Mouse (Mus musculus): Measurements from ENCODE around the gene Vps37c. TPM values are rescaled to one million over a fixed set of nuclear protein-coding genes. Genes with fewer than 3 reads are reported as not detected.

Vps37c gene
- total and polyA plus RNA-seq, 3 experiments = 8.1 to 11.9 TPM; not detected in 1

DNA sequence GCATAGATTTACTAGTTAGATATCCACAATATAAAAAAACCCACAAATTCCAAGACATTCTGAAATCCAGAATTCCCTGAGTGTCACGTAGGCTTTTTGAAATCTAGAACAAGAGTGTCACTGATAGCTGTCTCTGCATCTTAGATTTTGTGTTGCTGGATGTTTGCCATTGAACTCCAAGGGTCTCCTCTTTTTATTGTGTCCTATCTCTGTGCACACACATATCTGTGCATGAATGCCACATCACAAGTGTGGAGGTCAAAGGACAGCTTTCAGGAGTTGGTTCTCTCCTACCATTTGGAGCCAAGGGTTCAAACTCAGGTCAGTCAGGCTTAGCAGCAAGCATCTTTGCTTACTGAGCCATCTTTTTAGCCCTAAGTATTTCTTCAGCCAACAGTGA is 19.3 kb downstream of the Vps37c start:
- Histone ChIP-seq H3K27me3 (ENCODE audit: control insufficient read depth in 1 of 2, insufficient read depth in 2 of 2, low read length in 2 of 2) (no peaks in the 10 kb centered on the region), H3K36me3 (ENCODE audit: control insufficient read depth in 1 of 2, insufficient read depth in 2 of 2, low read length in 2 of 2) (peaks cover 0 to 3% of the 10 kb centered on the region in 2 experiments; a peak in 2 of 4 replicates), H3K9ac (ENCODE audit: control insufficient read depth, low read depth, low read length, poor library complexity, severe bottlenecking) (no peak overlapping the region), H3K9me3 (replicated peaks; ENCODE audit: insufficient read depth, low read length) (no peaks in the 10 kb centered on the region), H3K79me2 (ENCODE audit: control insufficient read depth, insufficient read depth, low read length, poor library complexity) (no peaks in the 10 kb centered on the region; the same call in 1 of the 2 replicates), H3K4me1 (ENCODE audit: control insufficient read depth in 1 of 2, insufficient read depth in 2 of 2, low read length in 2 of 2) (0 out of 4 replicates have a peak, but pooled peaks cover 0 to 4% of the 10 kb centered on the region in 2 experiments), H3K27ac (ENCODE audit: control insufficient read depth, low read depth, low read length) (no peak overlapping the region), H3K4me3 (ENCODE audit: control insufficient read depth in 1 of 2, insufficient read depth in 1 of 2, low read depth in 2 of 2, low read length in 2 of 2) (no peak overlapping the region)
- no peak for TF ChIP-seq RAD21 (IDR thresholded peaks at IDR 0.05; ENCODE audit: low read depth, low read length)
- no peak for TF ChIP-seq NELFE (IDR thresholded peaks at IDR 0.05; ENCODE audit: low read depth, low read length)
- no peak for TF ChIP-seq MAX (IDR thresholded peaks at IDR 0.05; ENCODE audit: low read length)
- no peak for TF ChIP-seq MAZ (IDR thresholded peaks at IDR 0.05; ENCODE audit: low read depth, low read length)
- TF ChIP-seq CHD1 (IDR thresholded peaks at IDR 0.05; ENCODE audit: low read depth, low read length) = no peak
- no peak for TF ChIP-seq MYC (IDR thresholded peaks at IDR 0.05; ENCODE audit: low read depth, low read length)
- TF ChIP-seq MYB (IDR thresholded peaks at IDR 0.05; ENCODE audit: low read depth, low read length) = no peak
- TF ChIP-seq SMC3 (IDR thresholded peaks at IDR 0.05; ENCODE audit: low read depth, low read length) = no peak
- no peak for TF ChIP-seq RCOR1 (IDR thresholded peaks at IDR 0.05; ENCODE audit: low read depth, low read length)
- no peak for TF ChIP-seq EP300 (IDR thresholded peaks at IDR 0.05; ENCODE audit: low read depth in 1 of 2, low read length in 2 of 2)
- TF ChIP-seq TCF12 (IDR thresholded peaks at IDR 0.05; ENCODE audit: low read depth, low read length) = no peak
- no peak for TF ChIP-seq USF1 (IDR thresholded peaks at IDR 0.05; ENCODE audit: low read depth, low read length)
- TF ChIP-seq CHD2 (IDR thresholded peaks at IDR 0.05; ENCODE audit: low read length) = no peak
- no peak for TF ChIP-seq ELF1 (IDR thresholded peaks at IDR 0.05; ENCODE audit: low read depth, low read length)
- no peak for TF ChIP-seq BHLHE40 (IDR thresholded peaks at IDR 0.05; ENCODE audit: borderline replicate concordance, low read depth, low read length)
- no peak for DNase-seq (ENCODE audit: low read depth, low spot score)

DNA sequence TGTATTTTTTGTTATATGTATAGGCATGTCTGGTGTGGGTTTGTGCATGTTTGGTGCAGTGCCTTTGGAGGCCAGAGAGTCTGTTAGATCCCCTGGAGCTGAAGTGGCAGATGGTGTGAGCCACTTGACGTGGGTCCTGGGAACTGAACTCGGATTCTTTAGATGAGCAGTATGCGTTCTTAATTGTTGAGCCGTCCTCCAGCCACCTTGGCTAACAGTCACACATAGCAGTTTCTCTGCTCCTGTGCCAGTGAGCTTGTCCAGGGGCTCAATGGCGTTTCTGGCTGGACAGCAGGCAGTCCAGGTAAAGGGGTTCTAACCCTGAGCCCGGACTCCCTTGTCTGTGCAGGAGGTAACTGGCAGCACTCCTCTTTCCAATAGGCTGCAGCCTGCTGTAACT is 20.4 kb downstream of the Vps37c start:
- Histone ChIP-seq H3K36me3 (ENCODE audit: control insufficient read depth in 1 of 2, insufficient read depth in 2 of 2, low read length in 2 of 2) (peaks cover 0 to 3% of the 10 kb centered on the region in 2 experiments; a peak in 2 of 4 replicates), H3K27me3 (ENCODE audit: control insufficient read depth in 1 of 2, insufficient read depth in 2 of 2, low read length in 2 of 2) (no peaks in the 10 kb centered on the region), H3K79me2 (ENCODE audit: control insufficient read depth, insufficient read depth, low read length, poor library complexity) (no peaks in the 10 kb centered on the region), H3K9me3 (replicated peaks; ENCODE audit: insufficient read depth, low read length) (no peaks in the 10 kb centered on the region), H3K4me1 (ENCODE audit: control insufficient read depth in 1 of 2, insufficient read depth in 2 of 2, low read length in 2 of 2) (0 out of 4 replicates have a peak, but pooled peaks cover 0 to 4% of the 10 kb centered on the region in 2 experiments), H3K27ac (ENCODE audit: control insufficient read depth, low read depth, low read length) (no peak overlapping the region), H3K4me3 (ENCODE audit: control insufficient read depth in 1 of 2, insufficient read depth in 1 of 2, low read depth in 2 of 2, low read length in 2 of 2) (no peak overlapping the region), H3K9ac (ENCODE audit: control insufficient read depth, low read depth, low read length, poor library complexity, severe bottlenecking) (no peak overlapping the region)
- TF ChIP-seq ZC3H11A (IDR thresholded peaks at IDR 0.05; ENCODE audit: low read depth, low read length) (no peak), USF2 (IDR thresholded peaks at IDR 0.05; ENCODE audit: borderline replicate concordance in 1 of 2, insufficient read depth in 1 of 2, low read depth in 1 of 2, low read length in 2 of 2) (no peak), KAT2A (conservative IDR thresholded peaks at IDR 0.05; ENCODE audit: low read depth, low read length) (no peak), ELF1 (IDR thresholded peaks at IDR 0.05; ENCODE audit: low read depth, low read length) (no peak), POLR2A (IDR thresholded peaks at IDR 0.05; ENCODE audit: control insufficient read depth in 1 of 2, insufficient read depth in 1 of 2, low read depth in 1 of 2, low read length in 2 of 2, poor library complexity in 1 of 2) (no peak), SIN3A (IDR thresholded peaks at IDR 0.05; ENCODE audit: low read length) (no peak), JUND (IDR thresholded peaks at IDR 0.05; ENCODE audit: low read depth, low read length) (no peak)
- DNase-seq (ENCODE audit: low read depth, low spot score) = no peak

Measured in MEL (cell line).